Mouse (Mus musculus): ENCODE data around the gene Apba1. TPM values are rescaled to one million over a fixed set of nuclear protein-coding genes. Genes with fewer than 3 reads are reported as not detected.
A peak's percentile ranks its signal among the peaks of the same experiment; 100 is the strongest.

The Apba1 gene
- polyA plus RNA-seq, 1 experiment, result 79.6 TPM

- no peak for DNase-seq (ENCODE audit: extremely low spot score in 1 of 2, low spot score in 1 of 2)
These were observed 44.7 kb downstream of the Apba1 start for GRCm38 (mm10) chr19:23803221-23803870.

DNA sequence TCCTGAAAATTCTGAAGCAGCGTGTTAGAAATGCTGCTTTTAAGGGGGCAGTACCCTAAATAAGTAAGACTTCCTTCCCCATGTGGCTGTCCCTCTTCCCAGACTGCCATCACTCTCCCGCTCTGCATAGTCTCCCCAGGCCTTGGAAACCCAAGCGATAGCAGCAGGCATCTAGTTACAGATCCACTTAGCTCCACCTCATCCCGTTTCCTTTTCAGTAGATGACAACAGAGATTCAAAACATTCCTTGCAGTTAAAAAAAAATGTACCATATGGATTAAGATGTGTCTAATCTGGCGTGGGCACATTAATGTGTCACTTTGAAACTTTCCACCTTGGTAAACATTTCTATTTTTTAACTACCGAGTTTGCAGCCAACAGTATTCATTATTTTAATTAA lies 48.1 kb downstream of the Apba1 start:
- DNase-seq (ENCODE audit: extremely low spot score in 1 of 2, low spot score in 1 of 2), result peak in 1 of 2 experiments; percentile 31

- DNase-seq (ENCODE audit: extremely low spot score in 1 of 2, low spot score in 1 of 2), result no peak
These were observed 48.7 kb downstream of the Apba1 start for GRCm38 (mm10) chr19:23807371-23807770.

DNA sequence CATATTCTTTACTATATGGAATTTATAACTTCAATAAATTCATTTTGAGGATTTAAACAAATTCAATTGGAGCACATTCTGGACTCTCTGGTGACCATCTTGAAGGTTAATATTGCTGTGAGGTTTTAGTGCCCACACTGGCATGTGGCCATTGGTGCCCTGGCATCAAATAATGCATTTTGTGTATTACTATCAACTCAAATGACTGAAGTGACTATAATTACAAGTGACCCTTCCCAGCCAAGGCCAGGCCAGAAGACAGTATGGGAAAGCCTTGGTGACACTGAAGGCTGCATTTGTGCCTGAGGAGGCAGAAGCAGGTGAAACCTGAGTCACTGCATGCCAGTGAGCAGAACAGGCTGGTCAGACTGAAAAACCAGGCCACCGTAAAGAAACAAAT lies 50.5 kb downstream of the Apba1 start:
- no peak for DNase-seq (ENCODE audit: extremely low spot score in 1 of 2, low spot score in 1 of 2)

DNA sequence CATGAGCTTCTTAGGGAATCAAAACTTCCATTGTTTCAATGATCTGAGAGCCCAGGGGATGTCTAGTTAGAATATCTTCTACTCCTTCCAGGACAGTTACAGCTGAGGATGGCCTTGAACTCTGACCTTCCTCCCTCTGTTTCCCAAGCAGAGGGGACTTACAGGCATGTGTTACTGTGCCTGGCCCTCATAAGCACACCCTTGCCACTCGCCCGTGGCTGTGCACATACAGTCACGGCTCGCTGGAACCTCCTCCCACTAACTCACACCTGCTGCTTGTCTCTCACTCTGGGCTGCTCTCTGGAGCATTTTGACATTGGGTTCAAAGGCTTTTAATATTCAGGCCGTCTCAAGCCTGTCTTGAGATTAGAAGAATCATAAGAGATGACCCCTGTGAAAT lies 51.8 kb downstream of the Apba1 start:
- no peak for DNase-seq (ENCODE audit: extremely low spot score in 1 of 2, low spot score in 1 of 2)

DNA sequence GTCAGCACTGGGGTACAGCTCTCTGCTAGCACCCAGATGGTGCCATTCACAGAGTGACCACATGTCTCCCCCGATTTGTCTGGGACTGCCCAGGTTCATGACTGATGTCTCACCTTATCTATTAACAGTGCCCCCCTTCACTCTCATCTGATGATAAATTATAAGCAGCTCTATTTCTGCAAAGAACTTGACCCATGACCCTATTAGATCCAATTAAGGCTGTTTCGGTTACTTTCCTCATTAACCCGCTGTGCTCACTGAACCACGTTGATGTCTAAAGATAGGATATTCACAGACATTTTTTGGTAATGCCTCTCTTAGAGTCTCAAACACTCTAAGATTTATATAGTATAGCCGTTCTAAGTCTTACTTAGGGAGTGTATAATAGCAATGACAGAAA lies 52.3 kb downstream of the Apba1 start:
- no peak for DNase-seq (ENCODE audit: extremely low spot score in 1 of 2, low spot score in 1 of 2)

DNA sequence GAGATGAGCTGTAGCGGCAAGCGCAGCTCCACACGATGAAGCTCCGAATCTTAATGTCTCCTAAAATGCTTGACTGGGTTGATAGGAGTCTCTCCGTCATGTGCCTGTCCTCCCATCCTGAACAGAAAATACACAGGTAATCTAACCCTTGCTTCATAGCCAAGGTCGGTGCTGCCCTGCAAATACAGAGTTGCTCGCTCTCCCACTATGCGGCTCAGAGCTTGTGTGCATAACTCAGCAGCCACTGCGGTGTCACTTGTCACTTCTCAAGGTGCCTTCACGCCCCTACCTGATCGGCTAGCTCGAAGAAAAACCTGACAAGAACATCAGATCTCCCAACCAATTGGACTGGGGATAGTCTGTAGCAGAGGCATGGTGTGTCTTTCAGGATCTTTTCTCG lies 58.1 kb downstream of the Apba1 start:
- no peak for DNase-seq (ENCODE audit: extremely low spot score in 1 of 2, low spot score in 1 of 2)

- DNase-seq (ENCODE audit: extremely low spot score in 1 of 2, low spot score in 1 of 2), result no peak
These were observed 58.5 kb downstream of the Apba1 start for GRCm38 (mm10) chr19:23817196-23817595.

- no peak for DNase-seq (ENCODE audit: extremely low spot score in 1 of 2, low spot score in 1 of 2)
These were observed 61.2 kb downstream of the Apba1 start for GRCm38 (mm10) chr19:23819882-23820281.

DNA sequence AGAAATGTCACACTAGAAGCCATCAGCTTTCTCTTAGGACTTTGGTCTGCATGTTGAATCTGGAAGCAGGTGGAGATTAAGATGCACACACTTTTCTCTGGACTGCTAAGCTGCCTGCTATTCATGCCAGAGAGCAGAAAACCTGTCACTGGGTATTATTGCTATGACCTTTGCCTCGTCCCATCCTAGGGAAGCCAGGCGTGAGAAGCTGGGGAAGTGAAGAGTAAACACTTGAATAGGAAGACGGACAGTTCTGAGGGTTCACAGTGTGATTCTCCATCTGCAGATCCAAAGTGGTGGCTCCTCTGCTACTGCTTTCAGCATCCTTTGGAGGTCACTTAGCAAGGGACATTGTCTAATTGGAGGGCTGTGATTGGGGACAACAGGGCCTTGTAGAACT lies 63.8 kb downstream of the Apba1 start:
- no peak for DNase-seq (ENCODE audit: extremely low spot score in 1 of 2, low spot score in 1 of 2)

- no peak for DNase-seq (ENCODE audit: extremely low spot score in 1 of 2, low spot score in 1 of 2)
These were observed 64.8 kb downstream of the Apba1 start for GRCm38 (mm10) chr19:23823533-23823932.

- no peak for DNase-seq (ENCODE audit: extremely low spot score in 1 of 2, low spot score in 1 of 2)
These were observed 67.6 kb downstream of the Apba1 start for GRCm38 (mm10) chr19:23826251-23826650.

DNA sequence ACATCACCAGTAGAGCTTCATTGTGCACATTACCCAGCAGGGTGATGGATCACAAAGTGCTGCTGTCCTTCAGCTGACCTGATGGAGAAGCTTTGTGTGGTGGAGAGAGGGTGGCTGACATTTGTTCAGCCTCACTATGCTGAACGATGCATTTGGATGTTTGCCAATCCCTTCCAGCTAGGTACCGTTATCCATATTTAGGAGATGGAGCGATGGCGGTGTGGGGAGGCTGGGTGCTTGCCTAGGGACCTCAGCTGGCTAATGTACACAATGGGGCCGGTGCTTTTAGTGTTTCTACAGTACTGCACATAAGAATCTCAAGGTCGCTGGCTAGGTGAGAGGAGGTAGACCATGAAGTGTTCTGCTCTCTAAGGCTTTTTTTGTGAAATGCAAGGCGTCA lies 72.1 kb downstream of the Apba1 start:
- DNase-seq (ENCODE audit: extremely low spot score in 1 of 2, low spot score in 1 of 2), result no peak

DNA sequence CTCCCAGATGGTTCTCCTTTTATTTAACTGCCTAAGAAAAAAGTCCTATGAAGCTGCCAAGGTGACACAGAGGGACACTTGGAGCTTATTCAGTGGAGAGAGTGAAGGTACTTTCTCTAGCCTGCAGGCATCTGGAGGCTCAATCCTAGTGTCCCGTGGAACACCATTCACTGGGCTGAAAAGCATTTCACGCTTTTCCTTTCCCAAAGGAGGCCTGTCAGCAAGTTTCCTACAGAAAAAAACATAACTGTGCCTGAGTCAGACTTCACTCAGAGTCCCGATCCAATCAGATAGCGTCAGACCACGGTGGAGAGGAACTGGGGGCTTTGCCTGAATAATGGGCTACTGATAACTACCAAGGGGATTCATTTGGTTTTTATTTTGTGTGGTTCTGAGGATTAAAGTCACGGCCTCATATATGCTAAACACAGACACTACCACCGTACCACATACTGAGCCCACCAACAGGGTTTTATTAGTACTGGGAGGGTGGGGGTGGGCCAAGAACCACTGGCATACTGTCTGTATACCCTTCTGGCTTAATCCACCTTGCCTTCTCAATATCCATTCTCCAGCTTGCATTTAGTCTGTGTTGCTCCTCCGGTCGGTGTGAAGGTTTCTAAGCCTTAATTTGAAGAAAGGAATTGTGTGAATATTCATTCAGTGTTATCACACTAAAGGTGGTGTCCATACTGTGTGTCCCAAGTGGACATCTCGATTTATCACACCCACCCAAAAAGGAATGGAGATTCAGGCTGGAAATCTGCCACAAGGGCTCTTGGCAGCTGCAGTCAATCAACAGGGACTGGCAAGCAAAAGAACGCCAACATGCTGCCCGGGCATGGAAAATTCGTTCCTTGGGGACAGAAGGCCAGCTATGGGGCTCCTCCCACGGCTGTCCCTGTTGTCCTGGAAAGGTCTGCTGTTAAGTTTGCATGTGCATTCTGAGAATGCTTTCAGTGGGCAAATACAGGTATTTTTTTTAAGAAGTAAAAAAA lies 75.3 kb downstream of the Apba1 start:
- DNase-seq (ENCODE audit: extremely low spot score in 1 of 2, low spot score in 1 of 2), result peak in 1 of 2 experiments; percentile 22

- peak in 1 of 2 experiments; percentile 28 for DNase-seq (ENCODE audit: extremely low spot score in 1 of 2, low spot score in 1 of 2)
These were observed 76.0 kb downstream of the Apba1 start for GRCm38 (mm10) chr19:23834721-23835120.

DNA sequence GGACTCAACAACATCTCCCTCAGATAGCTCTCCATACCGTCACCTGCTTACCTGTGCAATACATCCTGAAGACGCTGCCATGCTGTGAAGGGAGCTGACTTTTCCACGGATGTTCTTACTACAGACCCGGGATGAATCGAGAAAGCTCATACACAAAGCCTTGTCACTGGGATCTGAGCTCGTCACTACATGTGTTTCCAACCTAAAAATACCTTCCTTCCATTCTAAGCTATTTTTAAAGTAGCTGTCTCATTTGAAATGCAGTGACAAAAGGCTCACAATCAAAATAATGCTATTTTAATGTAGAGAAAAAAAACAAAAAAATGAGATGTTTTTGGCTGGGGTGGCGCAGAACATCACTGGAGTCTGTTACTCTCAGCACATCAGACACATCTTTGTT lies 97.1 kb downstream of the Apba1 start:
- peak in 1 of 2 experiments; percentile 30 for DNase-seq (ENCODE audit: extremely low spot score in 1 of 2, low spot score in 1 of 2)

GRCm38 (mm10) chr19:23858091-23858490 lies 99.4 kb downstream of the Apba1 start:
- DNase-seq (ENCODE audit: extremely low spot score in 1 of 2, low spot score in 1 of 2), result no peak

- no peak for DNase-seq (ENCODE audit: extremely low spot score in 1 of 2, low spot score in 1 of 2)
These were observed 100.1 kb downstream of the Apba1 start for GRCm38 (mm10) chr19:23858781-23859180.

GRCm38 (mm10) chr19:23860151-23860820 lies 101.6 kb downstream of the Apba1 start:
- DNase-seq (ENCODE audit: extremely low spot score in 1 of 2, low spot score in 1 of 2), result peak in 1 of 2 experiments; percentile 74

DNA sequence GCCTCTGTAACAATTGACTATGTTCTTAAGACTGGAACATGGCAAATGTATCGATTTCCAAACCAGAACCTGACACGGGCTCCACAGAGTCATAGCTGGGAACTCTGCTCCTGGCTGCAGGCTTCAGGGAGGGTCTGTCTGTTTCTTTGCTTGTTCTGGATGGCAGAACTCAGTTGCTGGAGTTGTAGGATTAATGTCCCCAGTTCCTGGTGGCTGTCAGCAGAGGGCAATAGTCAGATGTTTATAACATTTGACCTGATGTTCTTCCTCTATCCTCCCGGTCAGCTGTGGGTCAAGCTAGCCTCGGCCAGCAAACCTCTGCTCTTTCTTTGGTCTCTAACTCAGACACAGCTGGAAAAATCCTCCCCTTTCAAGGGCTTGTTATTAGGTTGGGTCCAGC lies 104.0 kb downstream of the Apba1 start:
- no peak for DNase-seq (ENCODE audit: extremely low spot score in 1 of 2, low spot score in 1 of 2)

DNA sequence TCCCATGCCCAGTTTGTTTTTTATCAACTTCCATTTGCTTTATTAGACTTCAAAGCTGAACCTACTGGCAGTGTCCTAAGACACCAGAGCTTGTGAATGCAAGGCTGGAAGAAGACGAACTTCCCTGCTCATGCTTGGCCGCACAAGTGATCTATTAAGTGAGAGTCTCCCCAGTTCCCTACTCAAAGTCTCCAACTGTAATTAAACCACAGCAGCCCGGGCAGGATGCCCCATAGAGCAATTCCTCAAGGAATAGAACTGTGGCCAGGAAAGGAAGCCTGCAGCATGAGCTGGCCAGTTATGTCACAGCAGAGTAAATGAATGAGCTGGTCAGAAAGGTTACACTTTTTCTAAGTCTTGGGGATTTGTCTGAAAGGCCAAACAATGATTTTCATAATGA lies 105.3 kb downstream of the Apba1 start:
- no peak for DNase-seq (ENCODE audit: extremely low spot score in 1 of 2, low spot score in 1 of 2)
